Mouse (Mus musculus) layer of hippocampus, adult 11-12 months (tissue): ENCODE data around the gene Gm20388.

ENCODE experiments used
- DNase-seq: peaks from one replicate; pipeline ENCODE4 v3.0.0; 2022; ENCODE audit warnings: low spot score

The Gm20388 gene

DNA sequence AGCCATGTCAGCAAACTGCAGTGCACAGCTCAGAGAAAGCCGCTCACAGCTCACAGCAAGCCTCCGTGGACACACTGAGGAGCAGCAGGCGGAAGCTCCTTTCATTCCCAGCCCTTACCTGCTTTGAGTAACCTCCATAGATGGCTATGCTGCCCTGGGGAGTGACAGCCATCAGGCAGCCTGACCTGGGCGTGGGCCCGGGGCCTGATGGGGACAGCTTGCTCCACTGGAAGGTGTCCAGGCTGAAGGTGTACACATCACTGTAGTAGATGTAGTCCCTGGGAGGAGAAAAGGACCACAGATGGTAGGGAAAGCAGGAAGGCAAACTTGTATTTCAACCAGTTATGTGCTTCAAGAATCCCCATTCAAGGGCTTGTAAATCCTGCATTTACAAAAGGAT is 1894.2 kb downstream of the Gm20388 start:
- no peak for DNase-seq

DNA sequence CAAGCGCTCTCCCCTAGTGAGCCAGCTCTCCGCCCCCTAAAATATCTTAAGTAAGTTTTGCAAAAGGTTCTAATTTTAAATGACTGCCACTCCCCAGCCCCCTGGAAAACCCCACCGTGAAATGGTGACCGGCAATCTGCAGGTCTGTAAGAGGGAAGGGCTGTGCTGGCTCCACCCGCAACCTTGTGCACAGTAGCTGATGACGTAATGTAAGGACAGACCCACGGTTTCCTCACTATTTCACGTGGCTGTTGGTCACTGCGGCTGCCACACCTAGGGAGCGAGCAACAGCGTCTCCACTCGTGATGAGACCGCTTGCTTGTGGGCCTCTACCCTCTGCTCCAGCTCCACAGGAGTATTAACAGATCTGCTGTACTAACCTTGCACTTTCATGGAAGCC is 1895.5 kb downstream of the Gm20388 start:
- no peak for DNase-seq

GRCm38 (mm10) chr8:121808032-121808431 is 1897.4 kb downstream of the Gm20388 start:
- no peak for DNase-seq

- DNase-seq, result no peak
Observed at GRCm38 (mm10) chr8:121809524-121810155, 1899.0 kb downstream of the Gm20388 start.

GRCm38 (mm10) chr8:121811502-121811901 is 1900.9 kb downstream of the Gm20388 start:
- DNase-seq, result no peak

- no peak for DNase-seq
Observed at GRCm38 (mm10) chr8:121811931-121812570, 1901.4 kb downstream of the Gm20388 start.

- DNase-seq, result peak; percentile 4
Observed at GRCm38 (mm10) chr8:121818226-121818625, 1907.6 kb downstream of the Gm20388 start.

GRCm38 (mm10) chr8:121820840-121821239 is 1910.2 kb downstream of the Gm20388 start:
- DNase-seq, result no peak

DNA sequence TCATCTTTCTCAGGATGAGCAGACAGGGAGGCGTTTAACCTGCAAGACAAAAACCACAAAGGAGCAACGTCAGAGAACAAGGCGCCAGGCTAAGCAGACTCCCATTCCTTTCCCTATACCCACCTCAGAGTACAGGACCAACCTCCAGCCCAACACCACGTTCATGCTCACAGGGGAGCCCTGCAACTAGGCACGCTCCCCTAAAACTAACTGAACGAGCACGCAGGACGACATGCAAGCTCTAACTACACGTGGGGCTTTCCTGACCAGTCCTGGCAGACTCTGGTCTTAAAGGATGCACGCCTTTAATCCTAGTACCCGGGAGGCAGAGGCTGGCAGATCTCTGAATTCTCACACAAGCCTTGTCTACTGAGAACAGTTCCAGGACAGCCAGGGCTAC is 1910.7 kb downstream of the Gm20388 start:
- peak; percentile 1 for DNase-seq

DNA sequence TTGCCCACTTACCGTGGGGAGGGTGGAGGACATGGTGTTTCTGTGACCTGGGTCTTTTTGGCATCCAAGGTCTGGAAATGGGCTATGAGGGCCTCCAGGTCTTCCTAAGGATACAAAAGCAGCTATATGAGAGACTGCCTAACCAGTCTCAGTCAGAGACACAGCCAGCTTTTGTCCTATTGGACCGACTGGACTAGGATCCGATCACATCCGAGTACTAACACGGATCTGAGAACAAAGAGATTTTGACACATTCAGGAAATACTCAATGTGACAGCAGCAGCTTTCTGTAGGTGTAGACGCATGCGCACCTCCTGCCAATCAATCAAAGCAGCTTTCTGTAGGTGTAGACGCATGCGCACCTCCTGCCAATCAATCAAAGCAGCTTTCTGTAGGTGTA is 1911.1 kb downstream of the Gm20388 start:
- DNase-seq, result peak; percentile 1

- peak; percentile 1 for DNase-seq
Observed at GRCm38 (mm10) chr8:121827726-121828125, 1917.1 kb downstream of the Gm20388 start.

DNA sequence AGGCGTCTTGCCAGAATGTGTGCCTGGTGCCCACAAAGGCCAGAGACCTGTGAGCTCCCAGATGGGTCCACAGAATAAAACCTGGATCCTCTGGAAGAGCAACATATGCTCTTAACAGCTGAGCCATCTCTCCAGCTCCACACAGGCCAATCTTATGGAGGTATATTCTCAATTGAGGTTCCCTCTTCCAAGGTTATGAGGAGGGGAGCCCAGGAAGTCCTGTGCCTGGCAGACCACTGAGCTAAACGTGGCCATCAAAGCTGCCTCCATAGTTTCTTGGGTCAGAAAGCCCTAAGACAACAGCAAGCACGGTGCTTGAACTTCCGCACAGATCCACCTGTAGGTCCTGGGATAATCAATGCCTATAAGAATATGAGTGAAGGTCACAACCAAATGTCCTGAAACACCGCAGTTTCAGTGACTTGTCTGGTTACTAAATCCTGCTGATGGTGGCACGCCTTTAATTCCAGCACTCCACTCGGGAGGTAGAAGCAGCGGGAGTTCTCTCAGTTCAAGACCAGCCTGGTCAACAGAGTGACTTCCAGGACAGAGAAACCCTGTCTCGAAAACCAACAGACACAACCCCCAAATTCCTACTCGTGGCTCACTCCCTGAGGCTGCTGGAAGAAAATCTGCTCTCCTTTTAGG is 1917.9 kb downstream of the Gm20388 start:
- DNase-seq, result peak; percentile 2

DNA sequence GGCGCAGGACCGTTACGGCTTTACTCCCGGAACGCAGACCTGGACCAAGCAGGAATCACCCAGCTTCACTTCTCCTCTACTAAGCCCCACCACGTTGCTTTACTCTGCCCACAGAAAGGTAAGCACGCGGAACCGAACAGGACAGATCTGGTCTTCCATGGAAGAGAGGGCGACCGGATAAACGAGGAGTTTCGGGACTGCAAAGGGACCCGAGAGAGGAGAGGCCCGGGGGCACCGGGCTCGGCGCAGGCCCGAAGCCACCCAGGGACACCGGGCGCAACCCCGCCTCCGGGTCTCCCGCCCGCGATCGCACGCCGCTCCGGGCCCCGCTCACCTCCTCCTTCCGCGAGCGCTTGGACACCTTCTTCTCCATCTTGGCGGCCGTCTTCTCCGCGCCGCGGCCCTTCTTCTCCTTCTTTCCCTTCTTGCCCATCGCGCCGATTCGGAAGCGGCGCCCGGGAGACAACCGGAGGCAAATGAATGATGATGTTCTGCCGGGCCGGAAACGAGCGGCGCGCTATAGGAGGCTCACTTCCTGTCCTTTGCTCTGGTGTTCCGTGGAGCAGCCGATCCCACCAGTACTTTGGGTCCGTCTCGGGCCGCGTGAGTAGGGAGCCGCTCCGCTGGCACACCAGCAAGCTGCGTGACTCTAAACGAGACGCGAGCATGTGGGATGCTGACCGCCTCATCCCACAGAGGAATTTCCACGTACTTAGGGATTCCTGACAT is 1918.6 kb downstream of the Gm20388 start, which contains the start of gene Klhdc4:
Klhdc4 (minus strand) TSS at position 522 of the 729 bp plus-strand sequence.
- peak; percentile 87 for DNase-seq

GRCm38 (mm10) chr8:121829777-121830362 is 1919.2 kb downstream of the Gm20388 start:
- DNase-seq, result no peak

DNA sequence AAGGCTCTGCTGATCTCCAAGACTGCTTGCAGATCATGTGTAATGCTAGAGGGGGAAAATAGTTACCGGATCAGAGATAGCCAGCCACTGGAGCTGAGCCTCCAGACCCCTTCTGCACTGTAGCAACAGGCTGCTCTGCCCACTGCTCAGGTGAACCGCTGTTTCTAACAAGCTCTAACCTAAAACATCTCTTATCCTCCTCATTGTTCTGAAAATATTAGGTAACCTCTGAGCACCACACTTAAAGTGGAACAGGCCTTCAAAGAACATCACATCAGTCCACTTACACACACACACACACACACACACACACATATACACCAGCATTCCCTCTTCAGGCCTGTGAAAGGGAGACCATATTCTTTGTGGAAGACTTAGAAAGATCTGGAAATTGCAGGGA is 1921.4 kb downstream of the Gm20388 start:
- no peak for DNase-seq

- DNase-seq, result peak; percentile 85
Observed at GRCm38 (mm10) chr8:121832503-121832902, 1921.9 kb downstream of the Gm20388 start.

GRCm38 (mm10) chr8:121841242-121841641 is 1930.6 kb downstream of the Gm20388 start:
- peak; percentile 76 for DNase-seq

DNA sequence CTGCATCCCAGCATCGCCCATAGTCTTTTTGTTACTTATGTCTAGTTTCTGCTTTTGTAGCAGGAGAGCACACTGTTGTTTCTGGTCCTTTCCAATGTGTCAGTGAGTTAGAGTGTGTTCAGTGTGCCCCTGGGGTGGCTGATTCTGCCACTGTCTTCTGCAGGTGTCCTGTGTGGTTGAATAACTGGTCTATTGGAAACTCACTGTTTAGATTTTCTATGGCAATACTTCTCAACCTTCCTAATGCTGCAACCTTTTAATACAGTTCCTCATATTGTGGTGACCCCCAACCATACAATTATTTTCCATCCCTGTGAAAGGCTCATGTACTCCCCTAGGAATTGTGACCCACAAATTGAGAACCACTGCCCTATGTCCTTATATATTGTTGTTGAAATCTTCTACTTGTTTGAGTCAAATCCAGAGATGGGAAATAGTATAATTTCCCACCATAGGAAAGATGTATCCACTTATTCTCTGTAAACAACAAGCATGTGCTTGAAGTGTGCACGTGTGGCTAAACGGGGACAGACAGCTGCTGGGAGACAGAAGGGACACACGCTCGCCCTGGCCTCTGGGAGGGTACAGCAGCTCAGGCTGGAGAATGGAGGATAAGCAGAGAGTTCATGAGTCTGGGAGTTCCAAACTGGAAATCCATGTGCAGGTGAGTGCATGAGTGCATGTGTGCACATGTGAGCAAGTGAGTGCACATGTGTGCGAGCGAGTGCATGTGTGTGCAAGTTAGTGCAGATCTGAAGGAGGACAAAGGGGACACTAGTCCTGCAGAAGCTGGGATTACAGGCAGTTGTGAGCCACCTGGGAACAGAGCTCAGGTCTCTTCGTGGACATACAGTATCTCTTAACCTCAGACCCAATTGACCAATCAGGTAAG is 1931.7 kb downstream of the Gm20388 start:
- peak; percentile 2 for DNase-seq

DNA sequence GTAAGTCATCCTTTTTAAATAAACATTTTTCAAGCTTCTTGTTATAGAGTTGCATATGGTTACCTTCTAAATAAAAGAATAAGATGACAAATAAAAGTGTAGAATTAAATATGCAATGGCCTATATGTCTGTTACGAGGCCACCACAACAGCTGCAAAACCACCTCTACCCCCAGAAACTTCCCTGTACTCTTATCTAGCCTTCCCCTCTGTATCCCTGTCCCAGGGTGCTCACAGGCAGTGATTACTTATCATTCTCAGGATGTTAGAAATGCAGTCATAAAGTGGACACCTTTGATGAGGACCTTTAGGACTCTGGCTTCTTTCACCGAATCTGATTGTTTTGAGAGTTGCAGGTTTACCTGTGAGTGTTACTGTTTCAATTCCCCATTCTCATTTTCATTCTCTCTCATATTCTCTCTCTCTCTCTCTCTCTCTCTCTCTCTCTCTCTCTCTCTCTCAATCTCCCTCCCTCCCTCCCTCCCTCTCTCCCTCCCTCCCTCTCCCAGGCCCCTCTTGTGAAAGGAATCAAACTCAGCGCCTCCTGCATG is 1932.6 kb downstream of the Gm20388 start:
- DNase-seq, result peak; percentile 1

- no peak for DNase-seq
Observed at GRCm38 (mm10) chr8:121844765-121845164, 1934.1 kb downstream of the Gm20388 start.

DNA sequence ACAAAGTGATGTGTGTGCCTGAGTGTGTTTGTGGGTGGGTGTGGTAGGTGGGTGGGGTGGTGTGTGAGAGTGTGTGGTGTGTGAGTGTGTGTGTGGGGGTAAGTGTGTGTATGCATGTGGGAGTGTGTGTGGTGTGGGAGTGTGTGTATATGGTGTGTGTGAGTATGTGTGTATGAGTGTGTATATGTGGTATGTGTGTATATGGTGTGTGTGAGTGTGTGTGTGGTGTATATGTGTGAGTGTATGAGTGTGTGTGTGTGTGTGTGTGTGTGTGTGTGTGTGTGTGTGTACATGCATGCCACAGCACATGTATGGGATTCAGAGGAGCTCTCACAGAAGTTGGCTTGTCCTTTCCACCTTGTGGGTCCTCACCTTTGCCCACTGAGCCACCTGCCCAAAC is 1936.2 kb downstream of the Gm20388 start:
- DNase-seq, result no peak
